Mouse (Mus musculus): ENCODE results near the gene Bicc1. TPM values are rescaled to one million over a fixed set of nuclear protein-coding genes. Genes with fewer than 3 reads are reported as not detected.

Gene Bicc1
- polyA plus RNA-seq, 2 experiments = 1.7 to 1.8 TPM

DNA sequence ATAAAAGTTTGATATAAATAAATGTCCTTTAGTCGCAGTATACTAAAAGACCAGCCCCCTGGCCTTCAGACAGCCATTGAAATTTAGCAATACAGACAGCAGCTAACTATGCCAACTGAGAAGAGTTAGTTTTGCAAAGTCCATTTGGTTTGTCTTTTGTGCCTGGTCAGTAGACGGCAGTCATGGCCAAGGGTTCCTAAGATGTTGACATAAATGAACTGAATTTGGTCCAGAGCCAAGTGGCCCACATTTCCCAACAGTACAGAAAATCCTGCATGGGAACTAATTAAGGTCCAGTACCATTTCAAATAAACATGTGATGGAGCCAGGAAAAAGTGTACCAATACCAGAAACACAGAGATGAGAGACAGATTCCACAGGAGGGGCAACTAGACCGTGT lies 235.2 kb downstream of the Bicc1 start:
- DNase-seq (ENCODE audit: low read depth in 3 of 3, low spot score in 3 of 3) (no peak), ATAC-seq (ENCODE audit: insufficient read depth) (no peak)
- H3K9me3 ChIP-seq (ENCODE audit: control insufficient read depth, low read length) = no peaks in the 10 kb centered on the region; the same call in 1 of the 2 replicates
- no peaks in the 10 kb centered on the region for H3K27me3 ChIP-seq (ENCODE audit: control insufficient read depth, insufficient read depth, low read length)
- no peak overlapping the region for H3K4me3 ChIP-seq (ENCODE audit: insufficient read depth in 1 of 2, low read depth in 2 of 2, low read length in 2 of 2)
- H3K27ac ChIP-seq = no peak overlapping the region
- no peaks in the 10 kb centered on the region for H3K4me1 ChIP-seq (replicated peaks; ENCODE audit: control insufficient read depth in 2 of 2, insufficient read depth in 2 of 2, low read length in 1 of 2)
- no peak overlapping the region for H3K4me2 ChIP-seq (ENCODE audit: low read depth)
- H3K36me3 ChIP-seq (replicated peaks; ENCODE audit: control insufficient read depth, insufficient read depth, low read depth) = no peaks in the 10 kb centered on the region
- no peak for TF ChIP-seq CTCF (IDR thresholded peaks at IDR 0.05; ENCODE audit: low read depth)
- TF ChIP-seq EP300 (IDR thresholded peaks at IDR 0.05; ENCODE audit: low read depth) = no peak
- 58% methylated on average over 3 of the region's 3 CpGs for WGBS (ENCODE audit: insufficient replicate concordance)
- no peak overlapping the region for H3K9ac ChIP-seq (replicated peaks)

- no peak overlapping the region for H3K4me3 ChIP-seq (ENCODE audit: insufficient read depth in 1 of 2, low read depth in 2 of 2, low read length in 2 of 2)
- no peak overlapping the region for H3K4me2 ChIP-seq (ENCODE audit: low read depth)
- ATAC-seq (ENCODE audit: insufficient read depth) (no peak), DNase-seq (ENCODE audit: low read depth in 3 of 3, low spot score in 3 of 3) (no peak)
- no peaks in the 10 kb centered on the region for H3K36me3 ChIP-seq (replicated peaks; ENCODE audit: control insufficient read depth, insufficient read depth, low read depth)
- no peak overlapping the region for H3K27ac ChIP-seq
- H3K9ac ChIP-seq (replicated peaks) = no peak overlapping the region
- no peaks in the 10 kb centered on the region for H3K27me3 ChIP-seq (ENCODE audit: control insufficient read depth, insufficient read depth, low read length)
- no peak for TF ChIP-seq EP300 (IDR thresholded peaks at IDR 0.05; ENCODE audit: low read depth)
- TF ChIP-seq CTCF (IDR thresholded peaks at IDR 0.05; ENCODE audit: low read depth) = no peak
- H3K9me3 ChIP-seq (ENCODE audit: control insufficient read depth, low read length) = no peaks in the 10 kb centered on the region
- 64% methylated on average over 3 of the region's 3 CpGs for WGBS (ENCODE audit: insufficient replicate concordance)
- no peaks in the 10 kb centered on the region for H3K4me1 ChIP-seq (replicated peaks; ENCODE audit: control insufficient read depth in 2 of 2, insufficient read depth in 2 of 2, low read length in 1 of 2)
These were observed 235.6 kb downstream of the Bicc1 start for GRCm38 (mm10) chr10:70923936-70924335.

GRCm38 (mm10) chr10:70921481-70921880 lies 238.0 kb downstream of the Bicc1 start:
- Histone ChIP-seq H3K4me1 (replicated peaks; ENCODE audit: control insufficient read depth in 2 of 2, insufficient read depth in 2 of 2, low read length in 1 of 2) (no peaks in the 10 kb centered on the region), H3K9me3 (ENCODE audit: control insufficient read depth, low read length) (0 out of 2 replicates have a peak, but pooled peaks cover 2% of the 10 kb centered on the region), H3K36me3 (replicated peaks; ENCODE audit: control insufficient read depth, insufficient read depth, low read depth) (no peaks in the 10 kb centered on the region), H3K27me3 (ENCODE audit: control insufficient read depth, insufficient read depth, low read length) (no peaks in the 10 kb centered on the region), H3K4me3 (ENCODE audit: insufficient read depth in 1 of 2, low read depth in 2 of 2, low read length in 2 of 2) (no peak overlapping the region), H3K4me2 (ENCODE audit: low read depth) (no peak overlapping the region), H3K27ac (no peak overlapping the region), H3K9ac (replicated peaks) (no peak overlapping the region)
- DNase-seq (ENCODE audit: low read depth in 3 of 3, low spot score in 3 of 3) = no peak
- no peak for ATAC-seq (ENCODE audit: insufficient read depth)
- no peak for TF ChIP-seq CTCF (IDR thresholded peaks at IDR 0.05; ENCODE audit: low read depth)
- no peak for TF ChIP-seq EP300 (IDR thresholded peaks at IDR 0.05; ENCODE audit: low read depth)
- 66% methylated on average over 6 of the region's 6 CpGs for WGBS (ENCODE audit: insufficient replicate concordance)

GRCm38 (mm10) chr10:70919851-70920250 lies 239.6 kb downstream of the Bicc1 start:
- Histone ChIP-seq H3K36me3 (replicated peaks; ENCODE audit: control insufficient read depth, insufficient read depth, low read depth) (no peaks in the 10 kb centered on the region), H3K4me3 (ENCODE audit: insufficient read depth in 1 of 2, low read depth in 2 of 2, low read length in 2 of 2) (no peak overlapping the region), H3K27ac (no peak overlapping the region), H3K9me3 (ENCODE audit: control insufficient read depth, low read length) (0 out of 2 replicates have a peak, but pooled peaks cover 2% of the 10 kb centered on the region), H3K27me3 (ENCODE audit: control insufficient read depth, insufficient read depth, low read length) (no peaks in the 10 kb centered on the region), H3K4me1 (replicated peaks; ENCODE audit: control insufficient read depth in 2 of 2, insufficient read depth in 2 of 2, low read length in 1 of 2) (no peaks in the 10 kb centered on the region), H3K4me2 (ENCODE audit: low read depth) (no peak overlapping the region), H3K9ac (replicated peaks) (no peak overlapping the region)
- TF ChIP-seq EP300 (IDR thresholded peaks at IDR 0.05; ENCODE audit: low read depth) = no peak
- TF ChIP-seq CTCF (IDR thresholded peaks at IDR 0.05; ENCODE audit: low read depth) = no peak
- 47% methylated on average over 1 of the region's 1 CpGs for WGBS (ENCODE audit: insufficient replicate concordance)
- DNase-seq (ENCODE audit: low read depth in 3 of 3, low spot score in 3 of 3) (no peak), ATAC-seq (ENCODE audit: insufficient read depth) (no peak)

DNA sequence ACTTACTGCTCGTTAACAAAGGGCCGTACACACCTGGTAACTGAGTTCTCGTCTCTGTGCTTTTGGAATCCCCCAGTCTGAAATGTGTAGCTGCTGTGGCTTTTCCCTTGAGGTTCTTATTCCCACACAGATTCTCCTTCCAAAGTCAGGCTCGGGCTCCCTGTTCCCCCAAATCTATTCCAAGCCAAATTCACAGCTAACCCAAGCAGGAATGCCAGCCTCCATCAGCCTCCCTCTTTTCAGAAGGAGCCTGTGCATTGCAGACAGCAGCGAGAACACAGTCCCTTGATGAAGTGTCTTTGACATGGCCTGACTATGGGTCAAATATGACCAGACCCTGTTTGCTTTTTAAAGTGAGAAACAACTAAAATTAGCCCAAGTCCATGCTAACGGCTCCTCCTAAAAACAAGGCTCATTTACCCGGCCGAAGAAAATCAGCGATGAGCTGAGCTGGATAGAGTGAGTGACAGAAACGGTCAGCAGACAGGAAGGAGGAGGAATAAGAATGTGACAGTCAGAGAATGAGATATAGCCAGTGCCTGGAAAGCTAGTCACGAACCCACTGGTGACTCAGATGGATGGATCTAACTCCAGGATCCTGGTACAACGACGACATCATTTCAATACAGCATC lies 240.4 kb downstream of the Bicc1 start:
- no peaks in the 10 kb centered on the region for H3K4me1 ChIP-seq (replicated peaks; ENCODE audit: control insufficient read depth in 2 of 2, insufficient read depth in 2 of 2, low read length in 1 of 2)
- DNase-seq (ENCODE audit: low read depth in 3 of 3, low spot score in 3 of 3) (no peak), ATAC-seq (ENCODE audit: insufficient read depth) (no peak)
- no peak overlapping the region for H3K4me2 ChIP-seq (ENCODE audit: low read depth)
- TF ChIP-seq CTCF (IDR thresholded peaks at IDR 0.05; ENCODE audit: low read depth) = no peak
- H3K27me3 ChIP-seq (ENCODE audit: control insufficient read depth, insufficient read depth, low read length) = no peaks in the 10 kb centered on the region
- H3K9me3 ChIP-seq (ENCODE audit: control insufficient read depth, low read length) = 0 out of 2 replicates have a peak, but pooled peaks cover 2% of the 10 kb centered on the region
- no peak overlapping the region for H3K27ac ChIP-seq
- H3K4me3 ChIP-seq (ENCODE audit: insufficient read depth in 1 of 2, low read depth in 2 of 2, low read length in 2 of 2) = no peak overlapping the region
- 59% methylated on average over 13 of the region's 13 CpGs for WGBS (ENCODE audit: insufficient replicate concordance)
- H3K9ac ChIP-seq (replicated peaks) = no peak overlapping the region
- no peaks in the 10 kb centered on the region for H3K36me3 ChIP-seq (replicated peaks; ENCODE audit: control insufficient read depth, insufficient read depth, low read depth)
